Mouse (Mus musculus) CH12.LX (cell line): ENCODE measurements around the gene Ntn1. TPM values are rescaled to one million over a fixed set of nuclear protein-coding genes. Genes with fewer than 3 reads are reported as not detected.

Source experiments
- DNase-seq: peaks from one replicate; pipeline ENCODE4 v3.0.0-alpha.2; 2013; ENCODE audit errors: extremely low read depth
- H3K27ac ChIP-seq: 2 replicates; pipeline ENCODE4 v1.5.1; 2012; ENCODE audit warnings: low read depth, mild to moderate bottlenecking, control low read depth, moderate library complexity; ENCODE audit not compliant: insufficient read depth
- H3K27me3 ChIP-seq: replicated peaks from 2 replicates; pipeline ENCODE3; 2012; ENCODE audit warnings: inconsistent platforms
- H3K36me3 ChIP-seq, 2 experiments: replicated peaks in 1 of 2; 2 replicates each; pipeline versions ENCODE3 to v1.6.1; 2012; ENCODE audit warnings: inconsistent platforms in 1 of 2, low read length in 1 of 2, mild to moderate bottlenecking in 1 of 2, mixed read lengths in 1 of 2, moderate library complexity in 1 of 2; ENCODE audit not compliant: control insufficient read depth in 1 of 2, insufficient read depth in 1 of 2
- H3K4me1 ChIP-seq, 2 experiments: 2 replicates each; pipeline ENCODE4 v1.6.1; 2012; ENCODE audit warnings: inconsistent platforms in 1 of 2, moderate library complexity in 1 of 2; ENCODE audit not compliant: insufficient read depth in 2 of 2, control insufficient read depth in 1 of 2
- H3K4me2 ChIP-seq: 2 replicates; pipeline ENCODE4 v1.6.1; 2012; ENCODE audit warnings: low read depth, mild to moderate bottlenecking, control low read depth; ENCODE audit not compliant: poor library complexity, insufficient read depth, severe bottlenecking
- H3K4me3 ChIP-seq, 3 experiments: fragments of 150-350 bp in 1 of 3; sonication (generic) in 1 of 3; replicated peaks in 1 of 3; 2 replicates each; pipeline versions ENCODE3 to v1.5.1; 2011 to 2012; ENCODE audit warnings: low read depth in 2 of 3, low read length in 2 of 3, mild to moderate bottlenecking in 2 of 3, moderate library complexity in 2 of 3, control low read depth in 1 of 3, improper control_type of control experiment in 1 of 3, inconsistent platforms in 1 of 3, mixed read lengths in 1 of 3; ENCODE audit not compliant: poor library complexity in 1 of 3
- H3K79me2 ChIP-seq: replicated peaks from 2 replicates; pipeline ENCODE4 v1.6.1; 2012; ENCODE audit warnings: mild to moderate bottlenecking, moderate library complexity; ENCODE audit not compliant: control insufficient read depth, poor library complexity, insufficient read depth, severe bottlenecking; ENCODE audit errors: extremely low read depth
- H3K9ac ChIP-seq: 2 replicates; pipeline ENCODE4 v1.6.1; 2012; ENCODE audit warnings: low read depth, mild to moderate bottlenecking, control low read depth, moderate library complexity; ENCODE audit not compliant: insufficient read depth
- H3K9me3 ChIP-seq: replicated peaks from 2 replicates; pipeline ENCODE3; 2012; ENCODE audit warnings: low read length, inconsistent platforms, mixed read lengths
- BHLHE40 ChIP-seq: IDR thresholded peaks from 2 replicates; pipeline ENCODE4 v1.6.1; 2011; ENCODE audit warnings: mild to moderate bottlenecking, low read depth, low read length, improper control_type of control experiment
- CHD1 ChIP-seq: IDR thresholded peaks from 2 replicates; pipeline ENCODE4 v1.6.1; 2012; ENCODE audit warnings: low read depth, low read length, improper control_type of control experiment, inconsistent platforms
- ETS1 ChIP-seq: conservative IDR thresholded peaks from 2 replicates; pipeline ENCODE4 v1.6.1; 2012; ENCODE audit warnings: low read depth, mild to moderate bottlenecking, inconsistent platforms, low read length, improper control_type of control experiment, moderate library complexity
- GABPA ChIP-seq: IDR thresholded peaks from 2 replicates; pipeline ENCODE4 v1.6.1; 2012; ENCODE audit warnings: low read depth, low read length, improper control_type of control experiment, inconsistent platforms; ENCODE audit not compliant: insufficient replicate concordance
- JUN ChIP-seq: IDR thresholded peaks from 2 replicates; pipeline ENCODE4 v1.6.1; 2011; ENCODE audit warnings: low read depth, mild to moderate bottlenecking, low read length, improper control_type of control experiment, moderate library complexity; ENCODE audit not compliant: insufficient read depth
- JUND ChIP-seq: conservative IDR thresholded peaks from 2 replicates; pipeline ENCODE4 v1.6.1; 2011; ENCODE audit warnings: low read depth, low read length, improper control_type of control experiment
- KAT2A ChIP-seq: IDR thresholded peaks from 2 replicates; pipeline ENCODE4 v1.6.1; 2012; ENCODE audit warnings: low read length, improper control_type of control experiment, inconsistent platforms; ENCODE audit not compliant: insufficient replicate concordance
- MAX ChIP-seq: IDR thresholded peaks from 2 replicates; pipeline ENCODE4 v1.6.1; 2011; ENCODE audit warnings: low read length, improper control_type of control experiment
- MAZ ChIP-seq: IDR thresholded peaks from 2 replicates; pipeline ENCODE4 v1.6.1; 2012; ENCODE audit warnings: low read depth, mild to moderate bottlenecking, inconsistent platforms, low read length, improper control_type of control experiment, moderate library complexity
- MXI1 ChIP-seq: IDR thresholded peaks from 2 replicates; pipeline ENCODE4 v1.6.1; 2011; ENCODE audit warnings: mild to moderate bottlenecking, low read depth, low read length, improper control_type of control experiment
- NRF1 ChIP-seq: IDR thresholded peaks from 2 replicates; pipeline ENCODE4 v1.6.1; 2014; ENCODE audit warnings: low read depth, mild to moderate bottlenecking, inconsistent platforms, low read length, improper control_type of control experiment, moderate library complexity
- RAD21 ChIP-seq: IDR thresholded peaks from 2 replicates; pipeline ENCODE4 v1.6.1; 2011; ENCODE audit warnings: low read depth, mild to moderate bottlenecking, low read length, improper control_type of control experiment, moderate library complexity
- RCOR1 ChIP-seq: conservative IDR thresholded peaks from 2 replicates; pipeline ENCODE4 v1.6.1; 2012; ENCODE audit warnings: low read depth, mild to moderate bottlenecking, inconsistent platforms, low read length, improper control_type of control experiment
- SIN3A ChIP-seq: IDR thresholded peaks from 2 replicates; pipeline ENCODE4 v1.6.1; 2012; ENCODE audit warnings: low read length, improper control_type of control experiment, inconsistent platforms
- SMC3 ChIP-seq: IDR thresholded peaks from 2 replicates; pipeline ENCODE4 v1.6.1; 2011; ENCODE audit warnings: low read depth, low read length, improper control_type of control experiment
- TCF12 ChIP-seq: IDR thresholded peaks from 2 replicates; pipeline ENCODE4 v1.6.1; 2014; ENCODE audit warnings: low read depth, mild to moderate bottlenecking, inconsistent platforms, low read length, improper control_type of control experiment
- UBTF ChIP-seq: IDR thresholded peaks from 2 replicates; pipeline ENCODE4 v1.6.1; 2012; ENCODE audit warnings: low read depth, mild to moderate bottlenecking, inconsistent platforms, low read length, improper control_type of control experiment, moderate library complexity
- USF1 ChIP-seq: IDR thresholded peaks from 2 replicates; pipeline ENCODE4 v1.6.1; 2014; ENCODE audit warnings: low read depth, mild to moderate bottlenecking, inconsistent platforms, low read length, improper control_type of control experiment
- ZC3H11A ChIP-seq: IDR thresholded peaks from 2 replicates; pipeline ENCODE4 v1.6.1; 2012; ENCODE audit warnings: low read depth, mild to moderate bottlenecking, inconsistent platforms, low read length, improper control_type of control experiment
- ZKSCAN1 ChIP-seq: IDR thresholded peaks from 2 replicates; pipeline ENCODE4 v1.6.1; 2012; ENCODE audit warnings: low read depth, inconsistent platforms, low read length, improper control_type of control experiment, borderline replicate concordance
- ZNF384 ChIP-seq: IDR thresholded peaks from 2 replicates; pipeline ENCODE4 v1.6.1; 2012; ENCODE audit warnings: low read depth, low read length, improper control_type of control experiment, inconsistent platforms
- dilution Hi-C: fragments of 300-500 bp; cut with MboI; formaldehyde crosslinking; loops from 2 replicates; pipeline ENCODE4 v1.14.3; 2020; ENCODE audit warnings: low sequenced_read_pairs; ENCODE audit not compliant: extremely low pct_unique_long_range_greater_than_20kb, extremely low pct_ligation_motif_present
- in situ Hi-C: fragments of 300-500 bp; cut with MboI; formaldehyde crosslinking; loops from 3 replicates; pipeline ENCODE4 v1.14.3; 2019; ENCODE audit warnings: low sequenced_read_pairs, low pct_ligation_motif_present, low pct_unique_long_range_greater_than_20kb, mixed read lengths
- polyA plus RNA-seq: library from polyadenylated mRNA; unstranded; fragments of >175 nt; gene quantifications from 2 replicates; pipeline ENCODE4 v1.2.1, GENCODE M21; 2012; ENCODE audit warnings: low read depth; ENCODE audit not compliant: insufficient read length
- total RNA-seq, 2 experiments: library from RNA; depleted of rRNA; stranded (reverse); fragments of 300-350 nt in 1 of 2; fragments of >200 nt in 1 of 2; gene quantifications; 2 replicates each; pipeline ENCODE4 v1.2.3; 2012 to 2014

The Ntn1 gene
- total and polyA plus RNA-seq, 3 experiments = 0.54 to 1.2 (median 0.59) TPM

- no peak for DNase-seq
- in situ Hi-C loops = no loop called here
- no peaks in the 10 kb centered on the region for H3K36me3 ChIP-seq
- H3K4me2 ChIP-seq = no peak overlapping the region
- no peak for TF ChIP-seq JUN
- no peak for TF ChIP-seq UBTF
- no peak for TF ChIP-seq CHD1
- no peak for TF ChIP-seq RCOR1
- no peak for TF ChIP-seq KAT2A
- no peak for TF ChIP-seq MXI1
- no peak for TF ChIP-seq GABPA
- no peak for TF ChIP-seq ZC3H11A
- TF ChIP-seq ZKSCAN1 = no peak
- TF ChIP-seq ETS1 = no peak
- no peak for TF ChIP-seq JUND
- no peak overlapping the region for H3K9ac ChIP-seq
- peaks cover 2% of the 10 kb centered on the region for H3K27me3 ChIP-seq
- H3K4me3 ChIP-seq = no peak overlapping the region
- no peaks in the 10 kb centered on the region for H3K4me1 ChIP-seq
- dilution Hi-C loops = no loop called here
- H3K9me3 ChIP-seq = no peaks in the 10 kb centered on the region
- no peak overlapping the region for H3K27ac ChIP-seq
- H3K79me2 ChIP-seq = no peaks in the 10 kb centered on the region
These were observed 48.4 kb downstream of the Ntn1 start for GRCm38 (mm10) chr11:68352236-68352635.

- dilution Hi-C loops (no loop called here), in situ Hi-C loops (no loop called here)
These were observed 51.8 kb downstream of the Ntn1 start for GRCm38 (mm10) chr11:68348851-68349250.

GRCm38 (mm10) chr11:68348083-68348482, 52.5 kb downstream of the Ntn1 start:
- no peak for TF ChIP-seq SMC3
- TF ChIP-seq BHLHE40 = no peak
- no peak for TF ChIP-seq MAX
- no peak for TF ChIP-seq TCF12
- no peak for TF ChIP-seq USF1
- TF ChIP-seq UBTF = no peak
- TF ChIP-seq MAZ = no peak
- no peak for TF ChIP-seq NRF1
- Histone ChIP-seq H3K27ac (no peak overlapping the region), H3K27me3 (peaks cover 2% of the 10 kb centered on the region), H3K4me1 (no peaks in the 10 kb centered on the region), H3K9ac (no peak overlapping the region), H3K79me2 (no peaks in the 10 kb centered on the region), H3K4me2 (no peak overlapping the region), H3K36me3 (no peaks in the 10 kb centered on the region), H3K9me3 (no peaks in the 10 kb centered on the region), H3K4me3 (no peak overlapping the region)
- dilution Hi-C loops = no loop called here
- in situ Hi-C loops = no loop called here
- DNase-seq = no peak

More at GRCm38 (mm10) chr11:68348851-68349250, 51.8 kb downstream of the Ntn1 start:
- Histone ChIP-seq H3K27ac (no peak overlapping the region), H3K36me3 (no peaks in the 10 kb centered on the region), H3K9ac (no peak overlapping the region), H3K4me3 (no peak overlapping the region), H3K4me2 (no peak overlapping the region), H3K9me3 (no peaks in the 10 kb centered on the region), H3K27me3 (peaks cover 2% of the 10 kb centered on the region), H3K79me2 (no peaks in the 10 kb centered on the region), H3K4me1 (no peaks in the 10 kb centered on the region)
- TF ChIP-seq RAD21 (no peak), SIN3A (no peak), MAZ (no peak), ZNF384 (no peak)
- DNase-seq = no peak
